Mouse (Mus musculus) CH12.LX (cell line): ENCODE data around the gene Ing4. TPM values are rescaled to one million over a fixed set of nuclear protein-coding genes. Genes with fewer than 3 reads are reported as not detected.

Source experiments
- DNase-seq: peaks from one replicate; pipeline ENCODE4 v3.0.0-alpha.2; 2013; ENCODE audit errors: extremely low read depth
- H3K27ac ChIP-seq: 2 replicates; pipeline ENCODE4 v1.5.1; 2012; ENCODE audit warnings: low read depth, mild to moderate bottlenecking, control low read depth, moderate library complexity; ENCODE audit not compliant: insufficient read depth
- H3K27me3 ChIP-seq: replicated peaks from 2 replicates; pipeline ENCODE3; 2012; ENCODE audit warnings: inconsistent platforms
- H3K36me3 ChIP-seq, 2 experiments: replicated peaks in 1 of 2; 2 replicates each; pipeline versions ENCODE3 to v1.6.1; 2012; ENCODE audit warnings: inconsistent platforms in 1 of 2, low read length in 1 of 2, mild to moderate bottlenecking in 1 of 2, mixed read lengths in 1 of 2, moderate library complexity in 1 of 2; ENCODE audit not compliant: control insufficient read depth in 1 of 2, insufficient read depth in 1 of 2
- H3K4me1 ChIP-seq, 2 experiments: 2 replicates each; pipeline ENCODE4 v1.6.1; 2012; ENCODE audit warnings: inconsistent platforms in 1 of 2, moderate library complexity in 1 of 2; ENCODE audit not compliant: insufficient read depth in 2 of 2, control insufficient read depth in 1 of 2
- H3K4me2 ChIP-seq: 2 replicates; pipeline ENCODE4 v1.6.1; 2012; ENCODE audit warnings: low read depth, mild to moderate bottlenecking, control low read depth; ENCODE audit not compliant: poor library complexity, insufficient read depth, severe bottlenecking
- H3K4me3 ChIP-seq, 3 experiments: fragments of 150-350 bp in 1 of 3; sonication (generic) in 1 of 3; replicated peaks in 1 of 3; 2 replicates each; pipeline versions ENCODE3 to v1.5.1; 2011 to 2012; ENCODE audit warnings: low read depth in 2 of 3, low read length in 2 of 3, mild to moderate bottlenecking in 2 of 3, moderate library complexity in 2 of 3, control low read depth in 1 of 3, improper control_type of control experiment in 1 of 3, inconsistent platforms in 1 of 3, mixed read lengths in 1 of 3; ENCODE audit not compliant: poor library complexity in 1 of 3
- H3K79me2 ChIP-seq: replicated peaks from 2 replicates; pipeline ENCODE4 v1.6.1; 2012; ENCODE audit warnings: mild to moderate bottlenecking, moderate library complexity; ENCODE audit not compliant: control insufficient read depth, poor library complexity, insufficient read depth, severe bottlenecking; ENCODE audit errors: extremely low read depth
- H3K9ac ChIP-seq: 2 replicates; pipeline ENCODE4 v1.6.1; 2012; ENCODE audit warnings: low read depth, mild to moderate bottlenecking, control low read depth, moderate library complexity; ENCODE audit not compliant: insufficient read depth
- H3K9me3 ChIP-seq: replicated peaks from 2 replicates; pipeline ENCODE3; 2012; ENCODE audit warnings: low read length, inconsistent platforms, mixed read lengths
- CTCF ChIP-seq, 2 experiments: IDR thresholded peaks in 1 of 2; conservative IDR thresholded peaks in 1 of 2; 2 replicates each; pipeline ENCODE4 v1.5.1; 2011 to 2012; ENCODE audit warnings: low read depth in 2 of 2, low read length in 2 of 2, improper control_type of control experiment in 1 of 2, inconsistent platforms in 1 of 2, mild to moderate bottlenecking in 1 of 2, moderate library complexity in 1 of 2
- E2F4 ChIP-seq: IDR thresholded peaks from 2 replicates; pipeline ENCODE4 v1.6.1; 2011; ENCODE audit warnings: low read depth, low read length, improper control_type of control experiment; ENCODE audit not compliant: insufficient replicate concordance
- ELF1 ChIP-seq: IDR thresholded peaks from 2 replicates; pipeline ENCODE4 v1.6.1; 2014; ENCODE audit warnings: low read depth, mild to moderate bottlenecking, inconsistent platforms, low read length, improper control_type of control experiment
- IRF4 ChIP-seq: IDR thresholded peaks from 2 replicates; pipeline ENCODE4 v1.6.1; 2014; ENCODE audit warnings: low read depth, mild to moderate bottlenecking, inconsistent platforms, low read length, improper control_type of control experiment
- MAX ChIP-seq: IDR thresholded peaks from 2 replicates; pipeline ENCODE4 v1.6.1; 2011; ENCODE audit warnings: low read length, improper control_type of control experiment
- MYC ChIP-seq: IDR thresholded peaks from 2 replicates; pipeline ENCODE4 v1.6.1; 2011; ENCODE audit warnings: low read depth, mild to moderate bottlenecking, improper control_type of control experiment, low read length
- NELFE ChIP-seq: IDR thresholded peaks from 2 replicates; pipeline ENCODE4 v1.6.1; 2011; ENCODE audit warnings: low read depth, low read length, improper control_type of control experiment
- RAD21 ChIP-seq: IDR thresholded peaks from 2 replicates; pipeline ENCODE4 v1.6.1; 2011; ENCODE audit warnings: low read depth, mild to moderate bottlenecking, low read length, improper control_type of control experiment, moderate library complexity
- TBP ChIP-seq: conservative IDR thresholded peaks from 2 replicates; pipeline ENCODE4 v1.6.1; 2011; ENCODE audit warnings: low read depth, low read length, improper control_type of control experiment
- USF2 ChIP-seq: conservative IDR thresholded peaks from 2 replicates; pipeline ENCODE4 v1.6.1; 2011; ENCODE audit warnings: low read depth, low read length, improper control_type of control experiment
- ZC3H11A ChIP-seq: IDR thresholded peaks from 2 replicates; pipeline ENCODE4 v1.6.1; 2012; ENCODE audit warnings: low read depth, mild to moderate bottlenecking, inconsistent platforms, low read length, improper control_type of control experiment
- dilution Hi-C: fragments of 300-500 bp; cut with MboI; formaldehyde crosslinking; loops from 2 replicates; pipeline ENCODE4 v1.14.3; 2020; ENCODE audit warnings: low sequenced_read_pairs; ENCODE audit not compliant: extremely low pct_unique_long_range_greater_than_20kb, extremely low pct_ligation_motif_present
- in situ Hi-C: fragments of 300-500 bp; cut with MboI; formaldehyde crosslinking; loops from 3 replicates; pipeline ENCODE4 v1.14.3; 2019; ENCODE audit warnings: low sequenced_read_pairs, low pct_ligation_motif_present, low pct_unique_long_range_greater_than_20kb, mixed read lengths
- polyA plus RNA-seq: library from polyadenylated mRNA; unstranded; fragments of >175 nt; gene quantifications from 2 replicates; pipeline ENCODE4 v1.2.1, GENCODE M21; 2012; ENCODE audit warnings: low read depth; ENCODE audit not compliant: insufficient read length
- total RNA-seq, 2 experiments: library from RNA; depleted of rRNA; stranded (reverse); fragments of 300-350 nt in 1 of 2; fragments of >200 nt in 1 of 2; gene quantifications; 2 replicates each; pipeline ENCODE4 v1.2.3; 2012 to 2014

The Ing4 gene
- total and polyA plus RNA-seq, 3 experiments, result 21.3 to 31.3 (median 27.3) TPM

- in situ Hi-C loops, result loop anchor here (10.0 kb wide), 1 partner anchor 54 kb away; the partner anchor contains the start of gene Acrbp
- DNase-seq, result no peak
- TF ChIP-seq CTCF (conservative IDR thresholded peaks at IDR 0.05 in 1 of 2, IDR thresholded peaks at IDR 0.05 in 1 of 2; ENCODE audit: low read depth in 2 of 2, low read length in 2 of 2) (no peak), E2F4 (no peak), TBP (no peak), ELF1 (no peak), RAD21 (no peak), MAX (no peak), IRF4 (no peak), NELFE (no peak), USF2 (no peak), MYC (no peak), ZC3H11A (no peak)
- no peaks in the 10 kb centered on the region for H3K27me3 ChIP-seq
- H3K4me2 ChIP-seq, result peak overlapping the region; percentile 86
- H3K9ac ChIP-seq, result peak overlapping the region; percentile 88
- peaks cover 16 to 35% of the 10 kb centered on the region in 2 experiments for H3K4me1 ChIP-seq
- H3K4me3 ChIP-seq, result peak overlapping the region; percentile 16 to 98 (median 94)
- dilution Hi-C loops, result no loop called here
- peaks cover 52 to 58% of the 10 kb centered on the region in 2 experiments for H3K36me3 ChIP-seq
- H3K27ac ChIP-seq, result no peak overlapping the region
- no peaks in the 10 kb centered on the region for H3K9me3 ChIP-seq
- H3K79me2 ChIP-seq, result peaks cover 44% of the 10 kb centered on the region
Measured at GRCm38 (mm10) chr6:125098513-125098912, 59.0 kb downstream of the Ing4 start.

Other genes starting within 250 kb of the Ing4 start
Only the 20 nearest of the 26 such genes appear.
- 0.13 and 0.34 TPM in 2 replicates for gene P3h3, start 182.0 kb upstream of the Ing4 start, total RNA-seq (2012; rRNA removed)
- gene P3h3, start 182.0 kb upstream of the Ing4 start, total RNA-seq (2014; rRNA removed), result 0.19 TPM in 1 of 2 replicates, not detected in the other
- 0.31 and 0.44 TPM in 2 replicates for gene P3h3, start 182.0 kb upstream of the Ing4 start, polyA plus RNA-seq
- 1.6 and 2.0 TPM in 2 replicates for gene Gpr162, start 175.8 kb upstream of the Ing4 start, total RNA-seq (2012; rRNA removed)
- gene Gpr162, start 175.8 kb upstream of the Ing4 start, total RNA-seq (2014; rRNA removed), result 0.48 and 0.97 TPM in 2 replicates
- 1.7 and 1.9 TPM in 2 replicates for gene Gpr162, start 175.8 kb upstream of the Ing4 start, polyA plus RNA-seq
- 0.29 and 0.34 TPM in 2 replicates for gene Cd4, start 151.5 kb upstream of the Ing4 start, total RNA-seq (2012; rRNA removed)
- 0.26 and 0.27 TPM in 2 replicates for gene Cd4, start 151.5 kb upstream of the Ing4 start, total RNA-seq (2014; rRNA removed)
- gene Cd4, start 151.5 kb upstream of the Ing4 start, polyA plus RNA-seq, result 1.1 and 1.6 TPM in 2 replicates
- gene Lag3, start 128.1 kb upstream of the Ing4 start, total RNA-seq (2012; rRNA removed), result 1.2 and 1.9 TPM in 2 replicates
- 0.32 and 0.52 TPM in 2 replicates for gene Lag3, start 128.1 kb upstream of the Ing4 start, total RNA-seq (2014; rRNA removed)
- gene Lag3, start 128.1 kb upstream of the Ing4 start, polyA plus RNA-seq, result 1.5 and 2.0 TPM in 2 replicates
- 11.0 and 12.8 TPM in 2 replicates for gene Ptms, start 119.7 kb upstream of the Ing4 start, total RNA-seq (2012; rRNA removed)
- 7.0 and 8.1 TPM in 2 replicates for gene Ptms, start 119.7 kb upstream of the Ing4 start, total RNA-seq (2014; rRNA removed)
- gene Ptms, start 119.7 kb upstream of the Ing4 start, polyA plus RNA-seq, result 96.6 and 99.6 TPM in 2 replicates
- 116 and 129 TPM in 2 replicates for gene Mlf2, start 108.4 kb upstream of the Ing4 start, total RNA-seq (2012; rRNA removed)
- gene Mlf2, start 108.4 kb upstream of the Ing4 start, total RNA-seq (2014; rRNA removed), result 109 and 124 TPM in 2 replicates
- gene Mlf2, start 108.4 kb upstream of the Ing4 start, polyA plus RNA-seq, result 203 and 210 TPM in 2 replicates
- 85.6 and 104 TPM in 2 replicates for gene Cops7a, start 74.2 kb upstream of the Ing4 start, total RNA-seq (2012; rRNA removed)
- gene Cops7a, start 74.2 kb upstream of the Ing4 start, total RNA-seq (2014; rRNA removed), result 62.8 and 73.2 TPM in 2 replicates
- 98.6 and 114 TPM in 2 replicates for gene Cops7a, start 74.2 kb upstream of the Ing4 start, polyA plus RNA-seq
- 0.08 TPM in 1 of 2 replicates, not detected in the other for gene Pianp, start 43.1 kb upstream of the Ing4 start, total RNA-seq (2012; rRNA removed)
- gene Pianp, start 43.1 kb upstream of the Ing4 start, total RNA-seq (2014; rRNA removed), result not detected in 2 replicates
- not detected in 2 replicates for gene Pianp, start 43.1 kb upstream of the Ing4 start, polyA plus RNA-seq
- 14.0 and 14.5 TPM in 2 replicates for gene Zfp384, start 30.6 kb upstream of the Ing4 start, total RNA-seq (2012; rRNA removed)
- 14.9 and 17.0 TPM in 2 replicates for gene Zfp384, start 30.6 kb upstream of the Ing4 start, total RNA-seq (2014; rRNA removed)
- 32.0 and 34.4 TPM in 2 replicates for gene Zfp384, start 30.6 kb upstream of the Ing4 start, polyA plus RNA-seq
- gene Acrbp, start 9.9 kb downstream of the Ing4 start, total RNA-seq (2012; rRNA removed), result 3.1 and 3.3 TPM in 2 replicates
- 1.1 and 1.7 TPM in 2 replicates for gene Acrbp, start 9.9 kb downstream of the Ing4 start, total RNA-seq (2014; rRNA removed)
- gene Acrbp, start 9.9 kb downstream of the Ing4 start, polyA plus RNA-seq, result 4.0 and 4.9 TPM in 2 replicates
- gene Lpar5, start 28.2 kb downstream of the Ing4 start, total RNA-seq (2012; rRNA removed), result 4.4 and 4.5 TPM in 2 replicates
- gene Lpar5, start 28.2 kb downstream of the Ing4 start, total RNA-seq (2014; rRNA removed), result 3.3 and 4.8 TPM in 2 replicates
- 14.4 and 25.9 TPM in 2 replicates for gene Lpar5, start 28.2 kb downstream of the Ing4 start, polyA plus RNA-seq
- gene Chd4, start 56.2 kb downstream of the Ing4 start, total RNA-seq (2012; rRNA removed), result 165 and 174 TPM in 2 replicates
- 72.7 and 86.0 TPM in 2 replicates for gene Chd4, start 56.2 kb downstream of the Ing4 start, total RNA-seq (2014; rRNA removed)
- gene Chd4, start 56.2 kb downstream of the Ing4 start, polyA plus RNA-seq, result 200 and 225 TPM in 2 replicates
- gene Nop2, start 92.1 kb downstream of the Ing4 start, total RNA-seq (2012; rRNA removed), result 128 and 188 TPM in 2 replicates
- gene Nop2, start 92.1 kb downstream of the Ing4 start, total RNA-seq (2014; rRNA removed), result 154 TPM in 2 replicates
- gene Nop2, start 92.1 kb downstream of the Ing4 start, polyA plus RNA-seq, result 175 and 179 TPM in 2 replicates
- gene Iffo1, start 105.5 kb downstream of the Ing4 start, total RNA-seq (2012; rRNA removed), result 6.7 and 7.6 TPM in 2 replicates
- gene Iffo1, start 105.5 kb downstream of the Ing4 start, total RNA-seq (2014; rRNA removed), result 3.3 and 4.0 TPM in 2 replicates
- gene Iffo1, start 105.5 kb downstream of the Ing4 start, polyA plus RNA-seq, result 7.0 and 8.2 TPM in 2 replicates
- gene Gapdh, start 126.7 kb downstream of the Ing4 start, total RNA-seq (2012; rRNA removed), result 2,085 and 2,925 TPM in 2 replicates
- gene Gapdh, start 126.7 kb downstream of the Ing4 start, total RNA-seq (2014; rRNA removed), result 1,576 and 2,268 TPM in 2 replicates
- 2,269 and 2,654 TPM in 2 replicates for gene Gapdh, start 126.7 kb downstream of the Ing4 start, polyA plus RNA-seq
- gene Ncapd2, start 151.9 kb downstream of the Ing4 start, total RNA-seq (2012; rRNA removed), result 140 and 147 TPM in 2 replicates
- gene Ncapd2, start 151.9 kb downstream of the Ing4 start, total RNA-seq (2014; rRNA removed), result 78.3 and 79.6 TPM in 2 replicates
- gene Ncapd2, start 151.9 kb downstream of the Ing4 start, polyA plus RNA-seq, result 263 and 301 TPM in 2 replicates
- 120 and 153 TPM in 2 replicates for gene Mrpl51, start 152.0 kb downstream of the Ing4 start, total RNA-seq (2012; rRNA removed)
- 152 and 184 TPM in 2 replicates for gene Mrpl51, start 152.0 kb downstream of the Ing4 start, total RNA-seq (2014; rRNA removed)
- gene Mrpl51, start 152.0 kb downstream of the Ing4 start, polyA plus RNA-seq, result 161 and 171 TPM in 2 replicates
- 2.3 and 3.1 TPM in 2 replicates for gene Vamp1, start 175.8 kb downstream of the Ing4 start, total RNA-seq (2012; rRNA removed)
- 1.9 and 2.4 TPM in 2 replicates for gene Vamp1, start 175.8 kb downstream of the Ing4 start, total RNA-seq (2014; rRNA removed)
- gene Vamp1, start 175.8 kb downstream of the Ing4 start, polyA plus RNA-seq, result 3.7 and 4.6 TPM in 2 replicates
- gene Tapbpl, start 192.1 kb downstream of the Ing4 start, total RNA-seq (2012; rRNA removed), result 16.9 and 17.7 TPM in 2 replicates
- gene Tapbpl, start 192.1 kb downstream of the Ing4 start, total RNA-seq (2014; rRNA removed), result 13.7 and 16.7 TPM in 2 replicates
- gene Tapbpl, start 192.1 kb downstream of the Ing4 start, polyA plus RNA-seq, result 19.4 and 20.9 TPM in 2 replicates
- gene Cd27, start 197.2 kb downstream of the Ing4 start, total RNA-seq (2012; rRNA removed), result not detected in 2 replicates
- gene Cd27, start 197.2 kb downstream of the Ing4 start, total RNA-seq (2014; rRNA removed), result not detected in 2 replicates
- 0.54 TPM in 1 of 2 replicates, not detected in the other for gene Cd27, start 197.2 kb downstream of the Ing4 start, polyA plus RNA-seq